Mouse (Mus musculus) CD4-positive, CD25-positive, alpha-beta regulatory T cell (primary cell): ENCODE data around the gene Tbc1d8. TPM values are rescaled to one million over a fixed set of nuclear protein-coding genes. Genes with fewer than 3 reads are reported as not detected.

ENCODE experiments used
- polyA plus RNA-seq: library from polyadenylated mRNA; unstranded; fragments of 100-300 nt; shearing (Covaris generic); gene quantifications from one replicate; pipeline ENCODE4 v1.2.1, GENCODE M21; 2017

The Tbc1d8 gene
- 1.2 TPM for polyA plus RNA-seq

GRCm38 (mm10) chr1:39478057-39478895, at the start of gene Tbc1d8:
Gene Tbc1d8, minus strand, starts transcription at chr1:39478755.

GRCm38 (mm10) chr1:39367601-39368266, 110.8 kb downstream of the Tbc1d8 start, which contains the start of gene Rpl31:
Gene Rpl31, plus strand, starts transcription at chr1:39367842.

Other genes starting within 250 kb of the Tbc1d8 start
- gene Rpl31, start 110.9 kb downstream of the Tbc1d8 start, polyA plus RNA-seq, result 279 TPM
- 44.6 TPM for gene Cnot11, start 56.2 kb upstream of the Tbc1d8 start, polyA plus RNA-seq
- gene Rnf149, start 98.7 kb upstream of the Tbc1d8 start, polyA plus RNA-seq, result 56.2 TPM
- not detected for gene Creg2, start 172.7 kb upstream of the Tbc1d8 start, polyA plus RNA-seq
- gene Rfx8, start 242.2 kb upstream of the Tbc1d8 start, polyA plus RNA-seq, result not detected